Mouse (Mus musculus) megakaryocyte, embryonic 14.5 days (primary cell): ENCODE measurements around the gene Rbms1. TPM values are rescaled to one million over a fixed set of nuclear protein-coding genes. Genes with fewer than 3 reads are reported as not detected.

Source experiments
- H3K27me3 ChIP-seq: replicated peaks from 2 replicates; pipeline ENCODE3; 2012; ENCODE audit warnings: inconsistent platforms
- H3K36me3 ChIP-seq: replicated peaks from 2 replicates; pipeline ENCODE3; 2012; ENCODE audit warnings: low read length, inconsistent platforms, mixed read lengths
- H3K4me1 ChIP-seq: 2 replicates; pipeline ENCODE4 v1.6.1; 2012; ENCODE audit warnings: inconsistent platforms
- H3K4me3 ChIP-seq: replicated peaks from 2 replicates; pipeline ENCODE3; 2012; ENCODE audit warnings: moderate library complexity, mild to moderate bottlenecking, inconsistent platforms
- H3K9me3 ChIP-seq: 2 replicates; pipeline ENCODE4 v1.6.1; 2012; ENCODE audit warnings: inconsistent platforms
- FLI1 ChIP-seq: IDR thresholded peaks from 2 replicates; pipeline ENCODE4 v1.6.1; 2012; ENCODE audit warnings: low read length, inconsistent platforms, mixed read lengths
- GATA1 ChIP-seq: IDR thresholded peaks from 3 replicates; pipeline ENCODE4 v1.6.1; 2012; ENCODE audit warnings: mixed read lengths, low read length, inconsistent platforms, borderline replicate concordance
- polyA plus RNA-seq: library from polyadenylated mRNA; stranded (reverse); fragments of >175 nt; gene quantifications from 2 replicates; pipeline ENCODE4 v1.2.3, GENCODE M21; 2012; ENCODE audit warnings: low replicate concordance; ENCODE audit not compliant: insufficient read depth

The Rbms1 gene
- polyA plus RNA-seq, 1 experiment = 22.6 TPM

DNA sequence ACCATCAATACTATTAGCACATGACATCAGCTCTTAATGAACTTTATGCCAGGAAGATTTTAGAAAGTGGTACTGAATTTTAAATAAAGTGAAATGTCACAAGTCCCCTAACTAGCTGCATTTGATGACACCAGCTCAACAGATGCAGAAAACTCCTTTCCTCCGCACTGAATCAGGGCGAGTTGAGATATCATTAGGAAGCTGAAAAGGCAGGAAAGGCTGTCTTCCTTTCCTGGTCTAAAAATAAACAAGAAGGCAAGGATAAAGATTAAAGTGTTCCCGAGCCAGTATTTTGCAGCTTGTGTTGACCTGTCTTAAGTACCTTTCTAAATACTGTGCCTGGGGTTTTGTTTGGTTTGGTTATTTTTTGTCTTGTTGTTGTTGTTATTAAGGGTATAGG lies 42.9 kb downstream of the Rbms1 start:
- no peak for TF ChIP-seq FLI1
- TF ChIP-seq GATA1 = no peak
- Histone ChIP-seq H3K9me3 (no peaks in the 10 kb centered on the region), H3K27me3 (peaks cover 2% of the 10 kb centered on the region), H3K4me3 (no peak overlapping the region), H3K36me3 (no peaks in the 10 kb centered on the region), H3K4me1 (peaks cover 52% of the 10 kb centered on the region)

DNA sequence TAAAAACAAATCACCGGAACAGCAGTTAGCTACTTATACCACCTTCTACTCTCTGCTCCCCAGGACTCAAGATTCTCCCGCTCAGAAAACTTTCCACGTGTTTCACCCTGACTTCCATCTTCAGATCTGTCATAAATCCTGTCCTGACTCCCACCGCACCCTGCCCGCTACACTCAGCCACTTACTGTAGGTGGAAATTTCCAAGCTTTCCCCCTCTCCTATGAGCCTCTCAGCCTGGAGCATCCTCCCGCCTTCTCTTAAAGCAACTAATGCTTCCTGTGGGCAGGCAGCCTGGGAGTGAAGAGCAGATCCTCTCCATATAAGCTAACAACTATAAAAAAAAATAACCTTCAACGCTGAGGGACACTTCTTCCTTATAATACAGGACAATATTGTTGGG lies 44.6 kb downstream of the Rbms1 start:
- H3K27me3 ChIP-seq = peaks cover 2% of the 10 kb centered on the region
- no peak for TF ChIP-seq GATA1
- H3K4me3 ChIP-seq = no peak overlapping the region
- H3K4me1 ChIP-seq = peaks cover 38% of the 10 kb centered on the region
- no peaks in the 10 kb centered on the region for H3K9me3 ChIP-seq
- no peaks in the 10 kb centered on the region for H3K36me3 ChIP-seq

DNA sequence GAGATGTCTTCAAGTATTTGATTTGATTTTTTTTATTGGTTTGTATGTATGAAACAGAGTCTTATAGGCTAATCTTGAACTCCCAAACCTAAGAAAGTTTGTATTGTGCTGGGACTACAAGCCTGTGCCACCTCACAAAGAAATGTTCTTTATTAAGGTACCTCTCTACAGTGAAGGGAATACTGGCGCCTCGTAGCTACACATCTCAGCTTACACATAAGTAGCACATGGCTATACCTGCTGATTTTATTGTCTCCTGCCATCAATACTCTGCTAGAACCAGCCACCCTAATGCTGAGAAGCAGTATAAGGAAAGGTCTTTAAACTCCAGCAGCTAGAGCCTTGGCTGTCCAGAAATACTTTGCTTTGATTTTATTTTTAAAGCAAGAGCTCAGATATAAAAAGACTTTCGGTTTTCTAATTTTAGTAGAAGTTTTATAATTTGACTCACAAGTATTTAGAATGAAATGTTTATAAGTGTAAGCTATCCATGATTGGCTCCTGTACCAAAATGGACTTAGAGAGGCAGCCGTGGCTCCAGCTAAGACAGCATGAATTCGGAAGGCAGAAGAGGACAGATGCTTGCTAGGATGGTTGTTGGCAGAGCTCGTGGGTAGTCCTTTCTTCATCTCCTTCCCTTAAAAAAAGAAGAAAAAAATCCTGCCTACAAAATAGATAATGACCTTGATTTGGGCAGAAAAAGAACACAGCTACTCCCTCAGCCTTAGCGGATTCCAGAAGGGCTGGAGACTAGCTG lies 48.3 kb downstream of the Rbms1 start:
- H3K4me3 ChIP-seq = no peak overlapping the region
- H3K36me3 ChIP-seq = no peaks in the 10 kb centered on the region
- H3K4me1 ChIP-seq = peaks cover 27% of the 10 kb centered on the region
- TF ChIP-seq GATA1 (no peak), FLI1 (no peak)
- no peaks in the 10 kb centered on the region for H3K9me3 ChIP-seq
- H3K27me3 ChIP-seq = peaks cover 9% of the 10 kb centered on the region

DNA sequence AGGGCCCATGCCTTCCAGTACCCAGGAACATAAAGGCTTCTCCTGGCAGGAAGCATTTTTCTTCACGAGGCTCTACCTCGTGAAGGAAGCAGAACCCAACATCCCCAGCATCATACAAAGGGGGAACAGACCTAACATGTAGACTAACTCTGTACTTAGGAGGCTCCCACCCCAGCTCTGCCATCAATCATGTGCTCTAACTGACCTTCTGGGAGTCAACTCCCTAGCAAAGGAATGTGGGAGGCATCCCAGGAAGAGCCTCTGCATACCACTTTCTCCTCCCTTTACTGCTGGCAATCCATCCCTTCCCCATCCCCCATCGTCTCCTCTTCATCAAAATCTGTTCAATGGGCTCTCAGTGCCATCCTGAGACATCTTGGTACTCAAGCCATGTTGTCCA lies 49.7 kb downstream of the Rbms1 start:
- no peak overlapping the region for H3K4me3 ChIP-seq
- H3K36me3 ChIP-seq = no peaks in the 10 kb centered on the region
- peaks cover 9% of the 10 kb centered on the region for H3K27me3 ChIP-seq
- peaks cover 13% of the 10 kb centered on the region for H3K4me1 ChIP-seq
- TF ChIP-seq FLI1 = no peak
- no peak for TF ChIP-seq GATA1
- no peaks in the 10 kb centered on the region for H3K9me3 ChIP-seq

DNA sequence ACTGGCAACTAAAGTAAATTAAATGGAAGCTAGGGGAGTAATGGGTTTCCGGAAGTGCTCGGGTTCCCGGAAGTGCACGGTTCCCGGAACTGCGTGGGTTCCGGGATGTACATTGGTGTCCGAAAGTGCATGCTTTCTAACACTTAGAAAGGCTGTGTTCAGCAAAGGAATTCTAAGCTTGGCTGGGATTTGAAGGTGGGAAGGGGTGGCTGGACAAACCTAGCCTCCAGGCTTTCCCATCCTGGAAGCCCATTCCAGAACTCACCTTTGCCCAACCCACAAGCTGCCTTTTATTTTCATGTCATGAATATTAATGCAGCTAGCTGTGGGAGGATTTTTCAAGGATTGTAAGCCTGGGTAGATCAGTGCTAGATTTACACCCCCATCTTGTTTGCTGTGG lies 51.3 kb downstream of the Rbms1 start:
- Histone ChIP-seq H3K4me3 (no peak overlapping the region), H3K4me1 (peaks cover 9% of the 10 kb centered on the region), H3K36me3 (no peaks in the 10 kb centered on the region), H3K9me3 (no peaks in the 10 kb centered on the region), H3K27me3 (peaks cover 9% of the 10 kb centered on the region)
- TF ChIP-seq FLI1 = no peak
- no peak for TF ChIP-seq GATA1

DNA sequence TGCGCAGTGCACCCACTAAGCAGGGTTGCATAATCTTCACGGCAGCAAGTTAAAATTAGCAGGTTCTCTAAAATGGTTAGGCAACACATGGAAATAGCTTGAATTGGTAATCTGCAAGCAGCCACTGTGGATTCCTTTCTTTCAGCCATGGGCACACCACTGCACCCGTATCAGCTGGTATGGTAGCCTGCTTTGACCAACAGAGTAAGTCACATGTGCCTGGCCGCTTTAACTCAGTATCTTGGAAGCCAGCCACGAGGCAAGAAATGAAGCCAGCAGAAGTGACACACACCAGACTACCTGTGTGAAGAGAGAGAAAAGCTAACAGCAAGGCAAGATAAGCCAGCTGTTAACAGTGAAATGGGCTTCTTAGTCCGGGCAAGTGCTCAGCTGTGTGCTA lies 52.2 kb downstream of the Rbms1 start:
- H3K36me3 ChIP-seq = no peaks in the 10 kb centered on the region
- H3K4me1 ChIP-seq = peaks cover 10% of the 10 kb centered on the region
- peak overlapping the region; percentile 10 for H3K4me3 ChIP-seq
- TF ChIP-seq FLI1 (no peak), GATA1 (no peak)
- H3K27me3 ChIP-seq = peaks cover 9% of the 10 kb centered on the region
- no peaks in the 10 kb centered on the region for H3K9me3 ChIP-seq

DNA sequence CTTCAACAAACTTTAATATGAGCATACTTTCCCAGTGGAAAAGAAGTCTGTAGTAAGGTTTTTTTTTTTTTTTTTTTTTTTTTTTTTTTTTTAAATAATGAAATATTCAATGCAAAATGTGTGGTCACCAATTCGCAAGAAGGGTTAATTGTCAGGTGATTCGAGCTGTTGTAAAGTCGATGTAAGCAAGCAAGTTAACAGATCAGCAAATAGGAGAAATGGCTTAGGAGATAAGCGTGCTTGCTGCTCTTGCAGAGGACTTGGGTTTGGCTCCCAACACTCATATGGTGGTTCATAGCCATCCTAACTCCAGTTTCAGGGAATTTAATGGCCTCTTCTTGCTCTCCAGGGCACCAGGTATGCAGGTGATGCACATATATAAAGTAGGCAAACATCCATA lies 54.4 kb downstream of the Rbms1 start:
- peaks cover 7% of the 10 kb centered on the region for H3K27me3 ChIP-seq
- no peak overlapping the region for H3K4me3 ChIP-seq
- peaks cover 26% of the 10 kb centered on the region for H3K4me1 ChIP-seq
- no peaks in the 10 kb centered on the region for H3K9me3 ChIP-seq
- no peaks in the 10 kb centered on the region for H3K36me3 ChIP-seq
- TF ChIP-seq GATA1 = no peak
- TF ChIP-seq FLI1 = no peak

DNA sequence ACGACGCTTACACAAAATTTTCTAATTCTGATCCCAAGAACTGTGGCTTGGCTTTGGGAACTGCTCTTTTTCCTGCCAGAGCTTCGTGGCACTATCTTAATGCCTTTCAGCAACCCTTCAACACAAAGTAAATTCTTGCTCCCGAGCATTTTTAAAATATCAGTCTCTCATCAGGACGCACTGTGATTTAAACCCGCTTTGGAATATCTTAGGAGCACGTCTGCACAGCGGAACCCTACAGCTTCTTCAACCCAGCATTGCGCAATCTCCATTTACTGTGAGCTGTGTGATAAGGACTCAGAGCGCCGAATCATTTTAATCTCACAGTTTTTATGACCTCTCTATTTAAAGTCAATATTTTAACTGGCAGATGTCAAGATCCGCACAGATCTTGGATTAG lies 54.9 kb downstream of the Rbms1 start:
- Histone ChIP-seq H3K4me3 (no peak overlapping the region), H3K9me3 (no peaks in the 10 kb centered on the region), H3K36me3 (no peaks in the 10 kb centered on the region), H3K4me1 (peaks cover 30% of the 10 kb centered on the region), H3K27me3 (peaks cover 5% of the 10 kb centered on the region)
- TF ChIP-seq FLI1 (no peak), GATA1 (no peak)

DNA sequence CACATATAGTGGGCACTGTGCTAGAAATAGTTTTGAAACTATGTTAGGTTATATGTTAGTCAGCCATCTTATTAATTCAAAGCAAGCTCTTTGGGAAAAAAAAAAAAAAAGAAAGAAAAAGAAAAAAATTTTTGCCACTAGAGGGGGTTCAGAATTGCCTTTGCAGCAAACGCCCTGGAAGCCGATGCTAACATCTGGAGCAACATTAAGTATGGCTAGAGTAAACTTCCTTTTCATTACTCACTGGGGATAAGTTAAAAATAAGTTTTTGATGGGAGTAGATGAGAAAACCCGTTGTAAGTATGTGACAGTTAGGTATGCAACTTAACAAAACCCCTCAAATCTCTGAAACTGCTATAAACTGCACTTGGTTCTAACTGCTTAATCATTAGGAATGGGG lies 57.7 kb downstream of the Rbms1 start:
- Histone ChIP-seq H3K4me1 (peaks cover 49% of the 10 kb centered on the region), H3K9me3 (no peaks in the 10 kb centered on the region), H3K4me3 (no peak overlapping the region), H3K27me3 (no peaks in the 10 kb centered on the region), H3K36me3 (no peaks in the 10 kb centered on the region)
- no peak for TF ChIP-seq GATA1

DNA sequence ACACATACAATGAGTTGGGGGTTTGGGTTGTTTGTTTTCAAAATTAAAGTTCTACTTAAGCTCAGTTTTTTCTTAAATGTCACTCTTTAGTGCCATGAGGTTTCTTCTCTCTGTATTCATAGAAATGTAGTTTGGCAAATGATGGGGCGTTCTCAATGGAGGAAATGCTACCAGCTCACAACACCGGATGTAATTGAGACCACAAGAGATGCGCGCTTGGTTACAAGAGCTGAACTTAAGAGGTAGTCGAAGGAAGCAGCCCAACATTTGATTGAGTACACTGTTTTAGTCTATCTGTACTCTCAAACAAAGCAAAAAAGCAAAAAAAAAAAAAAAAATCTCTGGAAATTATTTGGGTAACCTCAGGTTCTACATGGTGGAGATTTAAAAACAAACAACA lies 58.9 kb downstream of the Rbms1 start:
- no peaks in the 10 kb centered on the region for H3K27me3 ChIP-seq
- H3K4me1 ChIP-seq = peaks cover 55% of the 10 kb centered on the region
- TF ChIP-seq FLI1 (no peak), GATA1 (no peak)
- H3K36me3 ChIP-seq = no peaks in the 10 kb centered on the region
- H3K4me3 ChIP-seq = no peak overlapping the region
- no peaks in the 10 kb centered on the region for H3K9me3 ChIP-seq

DNA sequence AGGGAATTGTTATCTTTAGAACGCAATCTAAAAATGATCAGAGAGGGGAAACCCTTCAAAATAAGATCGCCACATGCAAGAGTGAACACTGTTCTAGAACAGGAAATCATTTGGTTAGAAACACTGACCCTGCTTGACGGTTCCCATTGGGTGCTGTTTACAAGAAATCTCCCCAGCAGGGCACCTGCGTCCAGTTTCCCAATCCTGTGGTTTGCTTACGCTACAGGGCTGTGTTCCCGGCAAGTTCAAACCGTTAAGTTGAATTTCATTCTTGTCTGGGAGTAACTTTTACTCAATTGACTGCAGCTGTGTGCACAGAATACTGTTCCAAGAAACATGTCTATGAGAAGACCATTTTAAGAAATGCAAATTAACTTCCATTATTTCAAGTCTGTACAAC lies 59.5 kb downstream of the Rbms1 start:
- H3K9me3 ChIP-seq = no peaks in the 10 kb centered on the region
- TF ChIP-seq FLI1 (no peak), GATA1 (no peak)
- H3K36me3 ChIP-seq = no peaks in the 10 kb centered on the region
- H3K4me3 ChIP-seq = no peak overlapping the region
- H3K4me1 ChIP-seq = peaks cover 58% of the 10 kb centered on the region
- H3K27me3 ChIP-seq = no peaks in the 10 kb centered on the region
